ENCODE assay signal across 21 mouse cellular contexts in genomic region chr11:100844121-100844520, GRCm38 (mm10). TPM values are rescaled to one million over a fixed set of nuclear protein-coding genes. Genes with fewer than 3 reads are reported as not detected.
DNase-seq lines count a peak whose midpoint lies in the region; ATAC-seq and TF ChIP-seq lines count a peak whose summit lies in the region.
"Had no signal": no experiment of that assay in that cellular context is flagged by ENCODE, and none has a peak within 500 bp of the region (broad histone marks: within the 10 kb centered on the region; RNA-seq: fewer than 3 reads in every experiment).

No protein-coding gene starts in this region.

- peaks cover 31% of the 10 kb centered on the region for H3K79me2 ChIP-seq in CH12.LX (replicated peaks; ENCODE audit: control insufficient read depth, extremely low read depth, insufficient read depth, poor library complexity, severe bottlenecking)

- no peak for TF ChIP-seq POLR2A in CH12.LX (IDR thresholded peaks at IDR 0.05; ENCODE audit: low read depth, low read length)

- intact Hi-C loops in left cerebral cortex, postnatal 10 days (cut with DNase I), result no loop called here

- no peak for TF ChIP-seq CTCF in CH12.LX (conservative IDR thresholded peaks at IDR 0.05 in 1 of 2, IDR thresholded peaks at IDR 0.05 in 1 of 2; ENCODE audit: low read depth in 2 of 2, low read length in 2 of 2)

- no peak for ATAC-seq in CD4-positive, CD25-positive, alpha-beta regulatory T cell, adult 4 months
- ATAC-seq: activated CD4-positive, CD25-positive, alpha-beta regulatory T cell, adult 4 months; Patski had no signal

- H3K27me3 ChIP-seq in CH12.LX (replicated peaks), result no peaks in the 10 kb centered on the region
- H3K27me3 ChIP-seq: Patski had no signal

- H3K9me3 ChIP-seq in CH12.LX (replicated peaks; ENCODE audit: low read length), result no peaks in the 10 kb centered on the region

- no peak for TF ChIP-seq RAD21 in CH12.LX (IDR thresholded peaks at IDR 0.05; ENCODE audit: low read depth, low read length)

- dilution Hi-C loops in CH12.LX (cut with MboI; ENCODE audit: extremely low pct_ligation_motif_present, extremely low pct_unique_long_range_greater_than_20kb, low sequenced_read_pairs), result no loop called here

- H3K9ac ChIP-seq in CH12.LX (ENCODE audit: insufficient read depth, low read depth), result no peak overlapping the region

- H3K4me1 ChIP-seq in CH12.LX (ENCODE audit: control insufficient read depth in 1 of 2, insufficient read depth in 2 of 2), result peaks cover 10 to 52% of the 10 kb centered on the region in 2 experiments

- no peak for TF ChIP-seq EP300 in CH12.LX (IDR thresholded peaks at IDR 0.05; ENCODE audit: low read length)

- H3K36me3 ChIP-seq in CH12.LX (replicated peaks in 1 of 2; ENCODE audit: control insufficient read depth in 1 of 2, insufficient read depth in 1 of 2, low read length in 1 of 2), result peaks cover 0 to 5% of the 10 kb centered on the region in 2 experiments

- H3K27ac ChIP-seq in CH12.LX (ENCODE audit: insufficient read depth, low read depth), result no peak overlapping the region

- peak; percentile 24 for DNase-seq in CD4-positive, CD25-positive, alpha-beta regulatory T cell, adult 2 months (ENCODE audit: low read depth, low spot score)
- DNase-seq in CH12.LX (ENCODE audit: extremely low read depth), result no peak
- peak; percentile 64 for DNase-seq in induced T-regulatory cell, adult 2 months (ENCODE audit: low read depth)
- DNase-seq in urinary bladder, adult 2 months (ENCODE audit: low spot score), result no peak
- DNase-seq in left cerebral cortex, postnatal 10 days (ENCODE audit: extremely low spot score in 1 of 2, low spot score in 2 of 2), result no peak
- DNase-seq: adrenal gland, adult 2 months; adrenal gland, adult 8-10 months; adrenal gland, postnatal 10 days; adrenal gland, postnatal 14 days; adrenal gland, postnatal 25 days; adrenal gland, postnatal 36 days; B cell, adult 2 months; cerebellum, adult 11 months; cerebellum, adult 11-12 months; cerebellum, adult 18-20 months; cerebellum, adult 2 months; cerebellum, adult 8-10 months; cerebellum, adult 9-10 months had no signal

- no peak overlapping the region for H3K4me3 ChIP-seq in CH12.LX (replicated peaks in 1 of 3; ENCODE audit: low read depth in 2 of 3, low read length in 2 of 3, poor library complexity in 1 of 3)

- no peak overlapping the region for H3K4me2 ChIP-seq in CH12.LX (ENCODE audit: insufficient read depth, low read depth, poor library complexity, severe bottlenecking)

- in situ Hi-C loops in CH12.LX (cut with MboI; ENCODE audit: low pct_ligation_motif_present, low pct_unique_long_range_greater_than_20kb, low sequenced_read_pairs), result no loop called here

TF ChIP-seq in CH12.LX, 34 proteins besides CTCF, POLR2A, EP300 and RAD21:
- TF ChIP-seq NELFE (IDR thresholded peaks at IDR 0.05; ENCODE audit: low read depth, low read length) (no peak), ZNF384 (IDR thresholded peaks at IDR 0.05; ENCODE audit: low read depth, low read length) (peak; percentile 76), ETS1 (conservative IDR thresholded peaks at IDR 0.05; ENCODE audit: low read depth, low read length) (peak; percentile 19; the same call in 1 of the 2 replicates), ELF1 (IDR thresholded peaks at IDR 0.05; ENCODE audit: low read depth, low read length) (no peak), ZC3H11A (IDR thresholded peaks at IDR 0.05; ENCODE audit: low read depth, low read length) (no peak), POLR2AphosphoS2 (IDR thresholded peaks at IDR 0.05; ENCODE audit: low read depth, low read length) (no peak), RCOR1 (conservative IDR thresholded peaks at IDR 0.05; ENCODE audit: low read depth, low read length) (no peak), MAFK (IDR thresholded peaks at IDR 0.05; ENCODE audit: insufficient replicate concordance, low read length) (no peak), JUN (IDR thresholded peaks at IDR 0.05; ENCODE audit: insufficient read depth, low read depth, low read length) (no peak), TBP (conservative IDR thresholded peaks at IDR 0.05; ENCODE audit: low read depth, low read length) (no peak), MYC (IDR thresholded peaks at IDR 0.05; ENCODE audit: low read depth, low read length) (no peak), CHD1 (IDR thresholded peaks at IDR 0.05; ENCODE audit: low read depth, low read length) (0 out of 2 replicates have a peak, but pooled peaks have one; percentile 39), SMC3 (IDR thresholded peaks at IDR 0.05; ENCODE audit: low read depth, low read length) (no peak), IRF4 (IDR thresholded peaks at IDR 0.05; ENCODE audit: low read depth, low read length) (peak; percentile 51; the same call in 1 of the 2 replicates), ZKSCAN1 (IDR thresholded peaks at IDR 0.05; ENCODE audit: borderline replicate concordance, low read depth, low read length) (no peak), UBTF (IDR thresholded peaks at IDR 0.05; ENCODE audit: low read depth, low read length) (no peak), NRF1 (IDR thresholded peaks at IDR 0.05; ENCODE audit: low read depth, low read length) (no peak), ZMIZ1 (IDR thresholded peaks at IDR 0.05; ENCODE audit: low read depth, low read length) (no peak), MEF2A (IDR thresholded peaks at IDR 0.05; ENCODE audit: borderline replicate concordance, low read depth, low read length) (no peak), BHLHE40 (IDR thresholded peaks at IDR 0.05; ENCODE audit: low read depth, low read length) (no peak), PAX5 (IDR thresholded peaks at IDR 0.05; ENCODE audit: low read length) (no peak), MAZ (IDR thresholded peaks at IDR 0.05; ENCODE audit: low read depth, low read length) (no peak), GABPA (IDR thresholded peaks at IDR 0.05; ENCODE audit: insufficient replicate concordance, low read depth, low read length) (no peak), MXI1 (IDR thresholded peaks at IDR 0.05; ENCODE audit: low read depth, low read length) (no peak)

RNA-seq across cellular contexts. Expression of gene Stat5b, which starts 6.4 kb away (rescaled TPM):
- 10 to 100 TPM; 39.3 to 53.2 TPM for polyA plus RNA-seq in CD4-positive, CD25-positive, alpha-beta regulatory T cell, adult 4 months (2017; shearing (Covaris generic))
- 19.4 and 24.4 TPM in 2 replicates for total RNA-seq in CH12.LX (2012; rRNA removed)
- total RNA-seq in CH12.LX (2014; rRNA removed), result 9.7 and 11.4 TPM in 2 replicates
- polyA plus RNA-seq in CH12.LX (2012; ENCODE audit: insufficient read length, low read depth), result 12.1 and 14.0 TPM in 2 replicates
- 18.1 and 21.5 TPM in 2 replicates for polyA plus RNA-seq in urinary bladder, adult 2 months (2012; rRNA removed)
- 10 to 100 TPM; 12.4 to 13.4 TPM for total RNA-seq in left cerebral cortex, postnatal 10 days (2021)

RNA-seq across cellular contexts. Expression of gene Stat5a, which starts 15.0 kb away (rescaled TPM):
- polyA plus RNA-seq in CD4-positive, CD25-positive, alpha-beta regulatory T cell, adult 4 months (2017; shearing (Covaris generic)), result 10 to 100 TPM; 37.9 to 52.4 TPM
- total RNA-seq in CH12.LX (2012; rRNA removed) (18.7 and 23.6 TPM in 2 replicates), CH12.LX (2014; rRNA removed) (17.4 and 17.5 TPM in 2 replicates)
- 21.2 and 23.0 TPM in 2 replicates for polyA plus RNA-seq in CH12.LX (2012; ENCODE audit: insufficient read length, low read depth)
- polyA plus RNA-seq in urinary bladder, adult 2 months (2012; rRNA removed), result 9.0 and 11.4 TPM in 2 replicates
- 1 to 10 TPM; 2.0 to 3.4 TPM for total RNA-seq in left cerebral cortex, postnatal 10 days (2021)

Comparison
In these comparisons a context has a peak if more than half of its experiments do, and no peak if none do; other contexts are left out.
1. DNase-seq: peak in CD4-positive, CD25-positive, alpha-beta regulatory T cell, adult 2 months (single experiment) and induced T-regulatory cell, adult 2 months (single experiment); none in CH12.LX (single experiment), urinary bladder, adult 2 months (single experiment) and left cerebral cortex, postnatal 10 days (0 of 2).